Mouse (Mus musculus) liver, embryonic 12.5 days (tissue): ENCODE measurements around the gene Calm4. TPM values are rescaled to one million over a fixed set of nuclear protein-coding genes. Genes with fewer than 3 reads are reported as not detected.
"Not testable (repeated sequence)": the region's sequence is repeated elsewhere in the genome, so short reads cannot be mapped to it uniquely, and the experiment has no call there.

Experiments
- ATAC-seq: fragments of 200-750 bp; cut with Nextera tagmentation; 2 replicates; pipeline ENCODE4 v1.8.0; 2017; ENCODE audit warnings: moderate number of reproducible peaks, mild to moderate bottlenecking, moderate library complexity
- H3K27ac ChIP-seq: fragments of 300-500 bp; sonication (generic); 2 replicates; pipeline ENCODE4 v1.5.1; 2016; ENCODE audit warnings: mild to moderate bottlenecking
- H3K27me3 ChIP-seq: fragments of 300-500 bp; sonication (generic); replicated peaks from 2 replicates; pipeline ENCODE4 v1.6.1; 2016; ENCODE audit warnings: mild to moderate bottlenecking, moderate library complexity
- H3K36me3 ChIP-seq: fragments of 300-500 bp; sonication (generic); 2 replicates; pipeline ENCODE4 v1.6.1; 2016; ENCODE audit warnings: mild to moderate bottlenecking, moderate library complexity
- H3K4me1 ChIP-seq: fragments of 300-500 bp; sonication (generic); 2 replicates; pipeline ENCODE4 v1.6.1; 2016
- H3K4me2 ChIP-seq: fragments of 300-500 bp; sonication (generic); 2 replicates; pipeline ENCODE4 v1.6.1; 2016; ENCODE audit warnings: mild to moderate bottlenecking, moderate library complexity
- H3K4me3 ChIP-seq: fragments of 300-500 bp; sonication (generic); 2 replicates; pipeline ENCODE4 v1.5.1; 2016; ENCODE audit warnings: mild to moderate bottlenecking, moderate library complexity
- H3K9ac ChIP-seq: fragments of 300-500 bp; sonication (generic); 2 replicates; pipeline ENCODE4 v1.6.1; 2016; ENCODE audit warnings: mild to moderate bottlenecking, moderate library complexity
- H3K9me3 ChIP-seq: fragments of 300-500 bp; sonication (generic); replicated peaks from 2 replicates; pipeline ENCODE4 v1.6.1; 2016; ENCODE audit warnings: mild to moderate bottlenecking, moderate library complexity
- WGBS: fragments of 180-500 bp; shearing (Covaris S2); methylation state at CpG from one replicate; pipeline ENCODE4 v1.1.7; 2016; ENCODE audit not compliant: insufficient replicate concordance; 5-methylcytosine and 5-hydroxymethylcytosine counted together
- polyA plus RNA-seq: library from polyadenylated mRNA; unstranded; fragments of >200 nt; fragmentation: Nextera tagmentation; extraction: Ambion mirVana; gene quantifications from 2 replicates; pipeline ENCODE4 v1.2.1, GENCODE M21; 2016

The Calm4 gene
- polyA plus RNA-seq, 1 experiment from 2014 or later: not detected

GRCm38 (mm10) chr13:3822105-3822504 is 15.5 kb upstream of the Calm4 start:
- Histone ChIP-seq H3K9ac (no peak overlapping the region), H3K27ac (no peak overlapping the region), H3K27me3 (no peaks in the 10 kb centered on the region), H3K4me2 (no peak overlapping the region), H3K4me3 (no peak overlapping the region), H3K36me3 (no peaks in the 10 kb centered on the region), H3K9me3 (no peaks in the 10 kb centered on the region), H3K4me1 (no peaks in the 10 kb centered on the region)
- WGBS: 56% methylated on average over 4 of the region's 4 CpGs
- ATAC-seq: no peak

- no peak for ATAC-seq
- Histone ChIP-seq H3K4me3 (no peak overlapping the region), H3K27me3 (no peaks in the 10 kb centered on the region), H3K27ac (no peak overlapping the region), H3K36me3 (no peaks in the 10 kb centered on the region), H3K9ac (no peak overlapping the region), H3K4me1 (no peaks in the 10 kb centered on the region), H3K9me3 (no peaks in the 10 kb centered on the region), H3K4me2 (no peak overlapping the region)
Observed at GRCm38 (mm10) chr13:3825726-3826125, 11.8 kb upstream of the Calm4 start.

- H3K4me2 ChIP-seq: no peak overlapping the region
- H3K4me1 ChIP-seq: no peaks in the 10 kb centered on the region
- H3K27me3 ChIP-seq: no peaks in the 10 kb centered on the region
- no peak overlapping the region for H3K9ac ChIP-seq
- ATAC-seq: no peak
- H3K9me3 ChIP-seq: no peaks in the 10 kb centered on the region
- no peaks in the 10 kb centered on the region for H3K36me3 ChIP-seq
- H3K27ac ChIP-seq: no peak overlapping the region
- H3K4me3 ChIP-seq: no peak overlapping the region
- 52% methylated on average over 5 of the region's 5 CpGs for WGBS
Observed at GRCm38 (mm10) chr13:3831546-3831945, 6.0 kb upstream of the Calm4 start.

DNA sequence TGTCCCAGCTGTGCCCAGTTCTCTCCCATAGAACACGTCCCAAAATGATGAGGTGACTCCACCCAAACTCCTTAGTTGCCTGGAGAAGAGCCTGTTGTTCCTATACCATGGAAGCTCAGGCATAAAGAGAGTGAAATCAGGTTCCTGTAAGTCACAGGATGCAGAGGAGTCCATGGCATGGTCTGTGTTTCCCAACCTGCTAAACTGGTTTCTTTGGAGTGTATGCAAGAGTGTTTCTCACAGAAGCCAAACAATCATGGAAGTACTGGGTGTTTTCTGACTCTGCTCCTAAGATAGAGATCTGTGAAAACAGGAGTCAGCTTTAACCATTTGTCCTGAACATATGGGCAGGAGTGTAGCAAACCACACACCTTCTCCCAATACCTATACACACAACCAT is 5.6 kb upstream of the Calm4 start:
- H3K27ac ChIP-seq: no peak overlapping the region
- no peaks in the 10 kb centered on the region for H3K4me1 ChIP-seq
- no peak for ATAC-seq
- H3K4me3 ChIP-seq: no peak overlapping the region
- 37% methylated on average over 1 of the region's 1 CpGs for WGBS
- H3K9me3 ChIP-seq: no peaks in the 10 kb centered on the region
- H3K4me2 ChIP-seq: no peak overlapping the region
- H3K27me3 ChIP-seq: no peaks in the 10 kb centered on the region
- H3K36me3 ChIP-seq: no peaks in the 10 kb centered on the region
- no peak overlapping the region for H3K9ac ChIP-seq

DNA sequence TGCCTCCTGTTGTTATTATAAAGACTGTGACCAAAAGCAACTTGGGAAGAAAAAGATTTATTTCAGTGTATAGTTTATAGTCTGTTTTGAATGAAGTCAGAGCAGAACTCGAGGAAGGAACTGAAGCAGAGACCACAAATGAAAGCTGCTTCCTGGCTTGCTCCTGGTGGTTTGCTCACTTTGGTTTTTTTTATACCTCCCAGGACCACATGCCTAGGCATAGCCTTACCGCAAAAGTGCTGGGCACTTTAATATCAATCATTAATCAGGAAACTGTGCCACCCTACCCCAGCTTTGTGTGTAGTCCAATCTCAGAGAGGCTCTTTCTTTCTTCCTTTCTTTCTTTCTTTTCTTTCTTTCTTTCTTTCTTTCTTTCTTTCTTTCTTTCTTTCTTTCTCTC is 5.1 kb upstream of the Calm4 start:
- Histone ChIP-seq H3K4me3 (no peak overlapping the region), H3K27ac (no peak overlapping the region), H3K4me1 (no peaks in the 10 kb centered on the region), H3K9ac (no peak overlapping the region), H3K36me3 (no peaks in the 10 kb centered on the region), H3K9me3 (no peaks in the 10 kb centered on the region), H3K27me3 (no peaks in the 10 kb centered on the region), H3K4me2 (no peak overlapping the region)
- no peak for ATAC-seq
- 9% methylated on average over 2 of the region's 2 CpGs for WGBS

DNA sequence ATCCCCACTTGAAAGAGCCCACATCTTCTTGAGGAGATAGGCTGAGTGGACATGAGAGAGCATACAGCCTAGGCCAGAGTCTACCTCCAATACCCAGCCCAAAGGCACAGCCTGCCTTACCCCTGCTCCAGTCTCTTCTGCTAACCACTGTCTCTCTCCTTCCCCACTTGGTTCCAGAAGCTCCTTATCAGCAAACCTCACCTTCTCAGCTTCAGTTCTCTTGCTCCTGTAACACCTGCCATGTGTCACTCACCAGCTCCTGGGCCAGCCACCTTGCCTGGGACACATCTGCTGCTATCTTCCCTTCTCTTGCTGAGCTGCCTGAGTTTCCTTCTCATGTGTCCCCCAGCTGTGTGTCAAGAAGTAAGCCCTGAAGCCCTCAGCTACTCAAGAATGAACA is 3.9 kb upstream of the Calm4 start:
- peak; percentile 68 for ATAC-seq
- not testable (repeated sequence) for H3K36me3 ChIP-seq, H3K4me3 ChIP-seq, H3K27ac ChIP-seq, H3K9ac ChIP-seq, H3K27me3 ChIP-seq, H3K9me3 ChIP-seq, H3K4me2 ChIP-seq, H3K4me1 ChIP-seq

DNA sequence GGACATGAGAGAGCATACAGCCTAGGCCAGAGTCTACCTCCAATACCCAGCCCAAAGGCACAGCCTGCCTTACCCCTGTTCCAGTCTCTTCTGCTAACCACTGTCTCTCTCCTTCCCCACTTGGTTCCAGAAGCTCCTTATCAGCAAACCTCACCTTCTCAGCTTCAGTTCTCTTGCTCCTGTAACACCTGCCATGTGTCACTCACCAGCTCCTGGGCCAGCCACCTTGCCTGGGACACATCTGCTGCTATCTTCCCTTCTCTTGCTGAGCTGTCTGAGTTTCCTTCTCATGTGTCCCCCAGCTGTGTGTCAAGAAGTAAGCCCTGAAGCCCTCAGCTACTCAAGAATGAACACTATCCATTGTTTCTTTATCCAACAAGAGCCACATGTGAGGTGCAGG is 3.1 kb downstream of the Calm4 start:
- ATAC-seq: peak; percentile 60
- H3K4me2 ChIP-seq: not testable (repeated sequence)

DNA sequence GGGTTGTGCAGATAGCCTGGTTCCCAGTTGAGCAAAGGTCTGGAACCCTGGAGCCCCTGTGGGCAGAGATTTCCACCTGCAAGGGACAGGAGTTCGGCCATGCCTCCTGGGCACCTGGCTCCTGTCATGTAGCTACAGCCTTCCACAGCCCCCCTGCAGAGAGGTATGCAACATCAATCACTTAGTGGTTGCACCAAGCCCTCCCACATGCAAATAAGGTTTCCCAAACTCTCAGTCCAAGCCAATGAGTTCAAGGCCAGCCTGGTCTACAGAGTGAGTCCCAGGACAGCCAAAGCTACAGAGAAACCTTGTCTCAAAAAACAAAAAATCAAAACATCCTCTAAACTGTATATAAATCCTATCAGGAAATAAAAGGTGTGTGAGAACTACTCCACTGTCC is 12.8 kb downstream of the Calm4 start:
- Histone ChIP-seq H3K36me3 (no peaks in the 10 kb centered on the region), H3K9me3 (no peaks in the 10 kb centered on the region), H3K4me3 (no peak overlapping the region), H3K27ac (no peak overlapping the region), H3K4me2 (no peak overlapping the region), H3K4me1 (no peaks in the 10 kb centered on the region), H3K27me3 (no peaks in the 10 kb centered on the region; the same call in 1 of the 2 replicates), H3K9ac (no peak overlapping the region)
- no peak for ATAC-seq
- 70% methylated on average over 1 of the region's 1 CpGs for WGBS

More for the DNA sequence above, 3.1 kb downstream of the Calm4 start:
- H3K4me3 ChIP-seq, H3K36me3 ChIP-seq, H3K9me3 ChIP-seq, H3K27me3 ChIP-seq, H3K27ac ChIP-seq, H3K9ac ChIP-seq, H3K4me1 ChIP-seq: not testable (repeated sequence)

DNA sequence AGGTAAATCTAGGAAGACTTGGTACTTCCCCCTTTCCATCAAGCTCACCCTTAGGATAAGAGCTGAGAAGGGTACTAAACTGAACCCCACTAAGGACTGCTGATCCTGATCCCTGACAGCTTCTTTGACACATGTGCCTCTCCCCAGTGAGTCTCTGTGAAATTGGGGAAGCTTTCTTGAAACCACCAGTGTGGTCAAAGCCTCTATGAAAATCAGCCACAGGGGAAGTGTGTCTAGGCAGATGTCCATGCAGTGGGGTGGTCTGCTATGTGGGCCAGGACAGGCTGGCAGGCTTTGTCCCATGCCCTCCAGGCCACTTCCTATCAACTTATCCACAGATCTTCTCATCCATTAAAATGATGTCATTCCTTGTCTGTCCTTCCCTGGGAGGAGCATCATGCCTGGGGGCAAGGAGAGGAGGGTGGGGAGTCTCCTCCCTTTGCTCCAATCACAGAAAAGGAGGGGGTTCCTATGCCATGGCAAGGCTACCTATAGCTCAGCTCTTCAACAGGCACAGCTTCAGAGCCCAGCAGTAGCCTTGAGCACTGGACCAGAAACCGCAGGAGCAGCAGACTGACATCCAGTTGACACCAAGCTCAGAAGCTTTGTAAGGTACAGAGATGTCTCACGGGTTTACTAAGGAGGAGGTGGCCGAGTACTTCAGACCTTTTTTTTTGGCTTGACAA is 16.2 kb downstream of the Calm4 start, which contains the start of gene Calm5:
Calm5 (plus strand) TSS at position 526 of the 686 bp plus-strand sequence.
- H3K36me3 ChIP-seq, H3K9ac ChIP-seq, H3K4me2 ChIP-seq, H3K27ac ChIP-seq, H3K9me3 ChIP-seq, H3K4me3 ChIP-seq, H3K4me1 ChIP-seq, H3K27me3 ChIP-seq: not testable (repeated sequence)
- 0 out of 2 replicates have a peak, but pooled peaks have one; percentile 15 for ATAC-seq
- 46% methylated on average over 3 of the region's 3 CpGs for WGBS

- Histone ChIP-seq H3K9ac (no peak overlapping the region), H3K9me3 (no peaks in the 10 kb centered on the region), H3K4me2 (no peak overlapping the region), H3K36me3 (no peaks in the 10 kb centered on the region), H3K4me3 (no peak overlapping the region), H3K27ac (no peak overlapping the region), H3K27me3 (no peaks in the 10 kb centered on the region; the same call in 1 of the 2 replicates), H3K4me1 (peaks cover 6% of the 10 kb centered on the region; the same call in 1 of the 2 replicates)
- 55% methylated on average over 2 of the region's 2 CpGs for WGBS
- no peak for ATAC-seq
Observed at GRCm38 (mm10) chr13:3854856-3855255, 17.3 kb downstream of the Calm4 start.

GRCm38 (mm10) chr13:3856252-3856651 is 18.7 kb downstream of the Calm4 start:
- no peaks in the 10 kb centered on the region for H3K27me3 ChIP-seq
- H3K36me3 ChIP-seq: no peaks in the 10 kb centered on the region
- no peaks in the 10 kb centered on the region for H3K9me3 ChIP-seq
- H3K4me2 ChIP-seq: no peak overlapping the region
- WGBS: 43% methylated on average over 1 of the region's 1 CpGs
- H3K9ac ChIP-seq: no peak overlapping the region
- no peak overlapping the region for H3K27ac ChIP-seq
- no peak for ATAC-seq
- H3K4me3 ChIP-seq: no peak overlapping the region
- peaks cover 14% of the 10 kb centered on the region for H3K4me1 ChIP-seq

- H3K4me1 ChIP-seq: peaks cover 62% of the 10 kb centered on the region
Observed at GRCm38 (mm10) chr13:3861251-3861650, 23.7 kb downstream of the Calm4 start.

GRCm38 (mm10) chr13:3862325-3862724 is 24.8 kb downstream of the Calm4 start:
- Histone ChIP-seq H3K4me3 (no peak overlapping the region), H3K27me3 (no peaks in the 10 kb centered on the region), H3K9ac (0 out of 2 replicates have a peak overlapping the region, but pooled peaks have one; percentile 27), H3K9me3 (no peaks in the 10 kb centered on the region), H3K36me3 (no peaks in the 10 kb centered on the region), H3K4me1 (peaks cover 67% of the 10 kb centered on the region), H3K4me2 (peak overlapping the region; percentile 51; the same call in 1 of the 2 replicates), H3K27ac (peak overlapping the region; percentile 69)
- 75% methylated on average over 3 of the region's 3 CpGs for WGBS
- no peak for ATAC-seq

More at GRCm38 (mm10) chr13:3861251-3861650, 23.7 kb downstream of the Calm4 start:
- Histone ChIP-seq H3K9me3 (no peaks in the 10 kb centered on the region), H3K27me3 (no peaks in the 10 kb centered on the region), H3K4me2 (peak overlapping the region; percentile 38), H3K36me3 (no peaks in the 10 kb centered on the region), H3K27ac (peak overlapping the region; percentile 69), H3K4me3 (no peak overlapping the region), H3K9ac (0 out of 2 replicates have a peak overlapping the region, but pooled peaks have one; percentile 27)
- peak; percentile 79 for ATAC-seq
- 49% methylated on average over 8 of the region's 8 CpGs for WGBS
